Mouse (Mus musculus): Measurements from ENCODE around the gene Gns. TPM values are rescaled to one million over a fixed set of nuclear protein-coding genes. Genes with fewer than 3 reads are reported as not detected.

Gns gene
- polyA plus RNA-seq, 1 experiment from 2014 or later, result 731 TPM

DNA sequence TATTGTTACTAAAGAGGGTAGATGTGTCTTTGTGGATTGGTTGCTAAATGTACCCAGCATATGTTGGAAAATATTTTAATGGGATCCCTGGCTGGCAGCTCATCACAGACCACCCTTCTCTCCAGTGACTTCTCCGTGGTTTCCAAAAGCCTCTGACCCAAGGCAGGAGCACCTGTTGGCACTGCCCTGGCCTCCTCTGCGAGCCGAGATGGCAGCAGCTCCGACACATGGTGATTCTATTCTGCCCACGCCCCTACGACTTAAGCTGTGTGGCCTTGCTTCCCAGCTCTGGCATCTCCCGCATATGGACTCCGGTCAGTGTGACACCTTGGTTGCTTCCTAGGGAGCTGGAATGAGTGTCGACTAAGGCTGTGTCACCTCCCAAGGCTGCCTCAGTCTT is 38.2 kb downstream of the Gns start:
- Histone ChIP-seq H3K79me2 (ENCODE audit: inconsistent target) (no peaks in the 10 kb centered on the region), H3K4me3 (ENCODE audit: inconsistent target) (no peak overlapping the region), H3K36me3 (ENCODE audit: inconsistent target) (no peaks in the 10 kb centered on the region), H3K27ac (no peak overlapping the region)
- 92% methylated on average over 9 of the region's 9 CpGs for WGBS (ENCODE audit: missing documents)

DNA sequence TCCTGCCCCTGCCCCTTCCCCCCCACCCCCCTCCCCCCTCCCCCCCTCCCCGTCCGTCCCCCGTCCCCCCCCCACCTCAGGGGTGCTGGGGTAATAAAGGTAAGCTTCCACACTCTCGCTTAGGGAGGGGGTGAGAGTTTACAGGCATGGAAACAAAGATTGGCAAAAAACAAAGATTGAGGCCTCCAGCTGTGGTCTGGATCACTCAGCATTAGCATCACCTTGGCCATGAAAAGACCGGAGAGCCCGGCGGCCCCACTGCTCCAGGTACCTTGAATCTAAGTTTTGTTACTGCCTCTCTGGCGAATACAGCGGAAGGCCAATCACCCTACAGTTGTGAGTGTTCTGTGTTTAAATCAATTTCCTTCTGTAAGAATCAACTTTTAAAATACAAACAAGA is 39.1 kb downstream of the Gns start:
- Histone ChIP-seq H3K36me3 (ENCODE audit: inconsistent target) (no peaks in the 10 kb centered on the region), H3K27ac (no peak overlapping the region), H3K4me3 (ENCODE audit: inconsistent target) (no peak overlapping the region), H3K79me2 (ENCODE audit: inconsistent target) (no peaks in the 10 kb centered on the region)
- WGBS (ENCODE audit: missing documents), result 97% methylated on average over 6 of the region's 9 CpGs

DNA sequence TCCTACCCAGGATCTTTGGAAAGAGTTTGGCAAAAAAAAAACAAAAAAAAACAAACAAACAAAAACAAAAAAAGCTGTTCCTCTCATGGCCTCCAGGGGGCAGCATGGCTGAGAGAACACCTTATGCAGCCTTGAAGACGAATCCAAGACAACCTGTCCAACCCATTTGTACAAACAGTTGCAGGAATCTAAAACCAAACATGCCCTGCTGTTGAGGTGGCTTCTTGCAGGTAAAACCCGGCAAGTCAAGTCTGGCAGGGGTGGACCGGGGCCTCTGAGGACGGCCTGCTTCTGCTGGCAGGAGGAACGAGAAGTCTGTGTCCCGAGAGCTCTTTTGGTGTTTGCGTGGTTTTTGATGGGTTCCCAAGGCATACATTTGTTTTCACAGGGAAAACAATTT is 44.8 kb downstream of the Gns start:
- Histone ChIP-seq H3K27ac (no peak overlapping the region), H3K4me3 (ENCODE audit: inconsistent target) (no peak overlapping the region), H3K36me3 (ENCODE audit: inconsistent target) (peaks cover 37% of the 10 kb centered on the region), H3K79me2 (ENCODE audit: inconsistent target) (no peaks in the 10 kb centered on the region)
- 64% methylated on average over 7 of the region's 7 CpGs for WGBS (ENCODE audit: missing documents)

DNA sequence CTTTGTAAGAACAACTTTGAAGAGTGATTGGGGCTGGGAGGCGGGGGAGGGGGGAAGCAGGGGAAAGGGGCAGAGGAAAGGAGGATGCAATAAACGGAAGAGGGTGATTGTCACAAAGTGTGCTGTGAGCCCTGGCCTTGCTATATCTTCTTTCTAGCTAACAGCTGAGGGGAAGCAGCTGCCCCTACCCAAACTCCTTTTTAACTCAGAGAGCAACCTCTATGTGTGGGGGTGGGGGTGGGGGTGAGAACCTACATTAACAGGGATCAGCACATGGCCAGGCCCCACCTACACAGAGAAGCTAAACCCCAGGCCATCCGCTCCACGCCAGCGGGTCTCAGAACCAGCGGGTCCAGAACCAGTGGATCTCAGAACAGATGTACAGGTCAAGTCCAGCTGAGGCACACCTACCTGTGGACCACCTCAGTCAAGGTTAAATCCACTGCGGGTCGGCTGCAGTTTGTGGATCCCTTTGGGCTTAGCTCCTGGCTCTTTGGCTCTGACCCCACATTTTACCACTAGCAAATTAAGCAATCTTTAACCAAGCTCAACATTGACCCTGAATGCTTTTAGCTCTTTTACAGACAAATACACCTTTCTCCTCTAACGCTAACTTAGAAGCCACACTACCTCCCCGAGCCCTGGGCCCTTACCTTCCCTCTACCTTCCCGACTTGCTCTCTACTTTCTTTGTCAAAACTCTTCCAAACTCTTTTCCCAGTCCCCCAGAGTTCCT is 47.0 kb downstream of the Gns start:
- WGBS (ENCODE audit: missing documents), result 95% methylated on average over 10 of the region's 11 CpGs
- Histone ChIP-seq H3K4me3 (ENCODE audit: inconsistent target) (no peak overlapping the region), H3K36me3 (ENCODE audit: inconsistent target) (peaks cover 58% of the 10 kb centered on the region), H3K27ac (no peak overlapping the region), H3K79me2 (ENCODE audit: inconsistent target) (peaks cover 14% of the 10 kb centered on the region; the same call in 1 of the 2 replicates)

DNA sequence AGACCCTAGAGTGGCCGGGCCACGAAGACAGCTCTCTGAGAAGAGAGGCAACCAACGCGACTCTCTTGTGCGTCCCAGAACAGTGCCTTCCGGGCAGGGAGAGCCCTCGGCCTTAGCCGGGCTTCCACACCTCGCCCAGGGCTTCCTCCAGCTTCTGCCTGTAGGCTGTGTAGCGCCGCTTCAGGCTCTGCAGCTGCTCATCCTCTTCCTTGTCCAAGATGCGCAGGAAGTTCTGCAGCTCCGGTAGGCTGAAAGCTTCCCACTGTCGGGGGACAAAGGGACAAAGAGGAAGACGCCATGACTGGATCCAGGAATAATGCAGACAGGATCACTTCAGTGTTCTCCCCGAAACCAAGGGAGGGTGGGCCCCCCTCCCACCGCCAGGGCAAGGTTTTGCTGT is 47.9 kb downstream of the Gns start:
- 89% methylated on average over 17 of the region's 17 CpGs for WGBS (ENCODE audit: missing documents)

DNA sequence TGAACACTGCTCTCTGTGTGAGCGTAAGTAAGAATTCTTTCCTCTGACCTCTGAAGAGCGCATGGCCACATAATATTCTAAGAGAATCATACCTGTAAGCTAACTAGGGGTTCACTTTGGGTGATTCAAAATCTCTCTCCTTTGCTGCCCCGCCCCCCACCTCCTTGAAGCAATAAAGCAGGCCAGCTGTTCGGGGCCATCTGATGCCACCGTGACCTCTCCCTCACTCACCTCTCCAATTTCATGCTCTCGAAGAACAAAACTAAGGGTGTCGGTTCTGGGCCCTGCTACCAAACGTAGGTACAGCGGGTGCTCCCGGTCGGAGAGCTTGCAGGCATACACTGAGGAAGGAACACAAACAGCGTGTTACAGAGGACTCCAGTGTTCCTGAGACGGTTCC is 49.2 kb downstream of the Gns start:
- Histone ChIP-seq H3K36me3 (ENCODE audit: inconsistent target) (peaks cover 59% of the 10 kb centered on the region), H3K4me3 (ENCODE audit: inconsistent target) (no peak overlapping the region), H3K79me2 (ENCODE audit: inconsistent target) (peaks cover 37% of the 10 kb centered on the region), H3K27ac (no peak overlapping the region)
- WGBS (ENCODE audit: missing documents), result 94% methylated on average over 10 of the region's 13 CpGs

More for the DNA sequence above, 47.9 kb downstream of the Gns start:
- H3K4me3 ChIP-seq (ENCODE audit: inconsistent target), result no peak overlapping the region
- H3K27ac ChIP-seq, result no peak overlapping the region
- H3K36me3 ChIP-seq (ENCODE audit: inconsistent target), result peaks cover 59% of the 10 kb centered on the region
- peaks cover 24% of the 10 kb centered on the region for H3K79me2 ChIP-seq (ENCODE audit: inconsistent target)

DNA sequence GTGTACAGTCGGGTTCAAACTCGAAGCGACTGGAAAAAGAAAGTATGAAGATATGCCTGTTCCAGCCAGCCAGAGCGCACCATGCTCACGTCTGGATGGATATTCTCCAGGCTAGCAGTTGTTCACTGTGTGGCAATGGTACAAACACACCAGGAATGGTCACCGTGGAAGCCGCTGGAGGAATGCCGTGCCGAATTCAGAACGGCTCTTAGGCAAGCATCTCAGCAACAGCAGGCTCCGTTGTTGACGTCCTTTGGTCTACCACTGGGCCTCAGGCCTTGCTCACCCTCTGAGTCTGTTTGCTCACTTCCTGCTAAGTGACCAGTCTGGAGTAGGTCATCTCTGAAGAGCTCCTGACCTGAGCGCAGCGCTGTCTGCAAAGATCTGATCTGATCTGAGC is 53.9 kb downstream of the Gns start:
- Histone ChIP-seq H3K79me2 (ENCODE audit: inconsistent target) (peaks cover 84% of the 10 kb centered on the region), H3K36me3 (ENCODE audit: inconsistent target) (peaks cover 29% of the 10 kb centered on the region), H3K27ac (no peak overlapping the region), H3K4me3 (ENCODE audit: inconsistent target) (no peak overlapping the region)
- WGBS (ENCODE audit: missing documents), result 97% methylated on average over 14 of the region's 14 CpGs

DNA sequence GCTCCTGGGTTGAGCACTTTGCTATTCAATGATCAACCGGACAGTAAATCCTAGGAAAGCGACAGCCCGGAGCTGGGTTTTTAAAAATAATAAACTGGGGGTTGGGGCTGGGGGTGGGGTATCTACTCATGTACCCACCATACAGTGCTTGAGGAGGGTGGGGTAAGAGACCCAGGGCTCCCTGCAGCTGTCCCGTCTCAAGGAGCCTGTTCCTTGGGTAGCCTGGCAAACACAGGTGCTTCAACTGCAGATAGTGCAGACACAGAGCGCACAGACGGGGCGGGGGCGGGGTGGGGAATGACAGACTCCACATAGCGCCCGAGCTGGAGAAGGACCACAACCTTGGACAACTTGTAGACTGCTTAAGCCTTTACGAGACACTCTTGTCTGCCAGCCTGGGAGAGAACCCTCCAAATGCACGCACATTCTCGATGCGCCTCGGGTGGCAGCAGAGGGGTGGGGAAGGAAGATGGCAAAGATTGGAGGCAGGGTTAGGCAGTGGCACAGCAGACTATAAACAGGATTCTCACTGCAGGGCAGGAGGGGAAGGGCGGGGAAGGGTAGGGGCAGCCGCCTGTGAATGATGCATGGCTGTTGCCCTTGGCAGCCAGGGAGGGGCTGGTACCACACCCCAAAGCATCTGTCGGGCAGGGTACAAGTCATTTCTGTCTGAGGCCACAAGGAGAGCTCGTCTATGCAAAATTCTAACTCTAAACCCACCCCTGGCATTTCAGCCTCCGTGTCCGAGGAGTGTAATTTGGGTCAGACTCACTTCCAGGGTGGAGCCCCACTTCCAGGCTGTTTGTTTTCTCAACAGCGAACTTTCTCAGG is 55.0 kb downstream of the Gns start:
- Histone ChIP-seq H3K79me2 (ENCODE audit: inconsistent target) (peaks cover 94% of the 10 kb centered on the region), H3K27ac (no peak overlapping the region), H3K36me3 (ENCODE audit: inconsistent target) (peaks cover 20% of the 10 kb centered on the region), H3K4me3 (ENCODE audit: inconsistent target) (no peak overlapping the region)
- whole genome bisulfite sequencing (ENCODE audit: missing documents), result 87% methylated on average over 22 of the region's 22 CpGs

DNA sequence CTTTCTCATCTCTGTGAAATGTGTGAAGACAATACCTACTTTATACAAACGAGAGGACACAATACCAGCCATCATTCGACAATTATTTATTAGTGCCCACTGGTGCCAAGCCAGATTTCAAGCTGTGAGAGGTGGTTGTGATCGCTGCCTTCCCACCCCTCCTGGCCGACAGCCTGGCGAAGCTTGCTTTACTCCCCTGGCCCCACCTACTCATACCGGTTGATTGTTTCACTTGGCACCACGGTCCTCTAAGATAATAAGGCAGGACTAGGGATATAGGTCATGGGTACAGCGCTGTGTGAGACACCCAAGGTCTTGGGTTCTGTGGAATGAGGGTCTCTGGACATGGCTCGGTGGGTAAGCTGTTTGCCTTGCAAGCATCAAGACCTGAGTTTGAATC is 56.1 kb downstream of the Gns start:
- no peak overlapping the region for H3K4me3 ChIP-seq (ENCODE audit: inconsistent target)
- peaks cover 9% of the 10 kb centered on the region for H3K36me3 ChIP-seq (ENCODE audit: inconsistent target)
- 92% methylated on average over 9 of the region's 9 CpGs for WGBS (ENCODE audit: missing documents)
- peaks cover 100% of the 10 kb centered on the region for H3K79me2 ChIP-seq (ENCODE audit: inconsistent target)
- no peak overlapping the region for H3K27ac ChIP-seq

DNA sequence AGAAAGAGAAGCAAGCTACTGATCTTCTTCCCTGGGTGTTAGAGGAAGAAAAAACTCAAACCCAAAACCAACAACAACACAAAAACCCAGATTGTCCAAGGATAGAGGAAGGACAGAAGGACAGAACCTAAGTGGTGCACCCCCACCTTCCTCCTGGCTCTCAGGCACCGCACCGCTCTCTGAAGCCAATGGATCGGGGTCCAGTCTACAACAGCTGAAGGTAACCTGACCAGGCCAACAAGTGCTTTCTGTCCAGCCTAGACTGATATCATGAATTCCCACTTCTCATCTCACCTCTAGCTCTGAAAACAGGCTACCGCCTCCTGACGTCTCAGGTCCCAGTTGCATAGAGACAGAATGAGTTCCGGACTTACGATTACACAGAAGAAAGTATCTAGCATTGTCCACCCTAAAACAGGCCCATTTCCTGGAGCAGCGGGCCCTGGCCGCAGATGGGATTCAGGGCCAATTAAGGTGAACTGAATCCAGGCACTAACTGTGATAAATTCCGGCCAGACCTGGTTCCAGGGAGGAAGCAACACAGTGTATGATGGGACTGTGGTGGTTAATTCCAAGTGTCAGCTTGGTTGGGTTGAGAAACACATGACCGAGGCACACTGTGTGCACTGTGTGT is 56.9 kb downstream of the Gns start:
- H3K79me2 ChIP-seq (ENCODE audit: inconsistent target), result peaks cover 100% of the 10 kb centered on the region
- no peak overlapping the region for H3K27ac ChIP-seq
- WGBS (ENCODE audit: missing documents), result 95% methylated on average over 11 of the region's 11 CpGs
- peaks cover 1% of the 10 kb centered on the region; the same call in 1 of the 2 replicates for H3K36me3 ChIP-seq (ENCODE audit: inconsistent target)
- no peak overlapping the region for H3K4me3 ChIP-seq (ENCODE audit: inconsistent target)

DNA sequence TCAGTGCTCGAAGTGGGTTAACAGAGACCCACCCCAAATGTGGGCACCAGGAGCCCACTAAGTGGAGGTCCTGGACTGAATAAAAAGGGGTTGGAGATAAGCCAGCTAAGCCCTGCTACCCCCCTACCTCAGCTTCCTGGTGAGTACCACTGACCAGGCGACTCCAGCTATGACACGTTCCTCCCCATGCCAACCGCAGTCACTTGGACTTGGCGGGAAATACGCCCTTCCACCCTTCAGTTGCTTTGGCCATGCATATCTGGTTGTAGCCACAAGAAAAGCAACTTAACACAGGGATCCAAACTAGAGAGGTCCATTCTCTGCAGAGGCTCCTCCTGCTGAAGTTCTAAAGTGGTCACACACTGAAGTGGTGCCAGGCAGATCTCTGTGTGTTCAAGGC is 57.4 kb downstream of the Gns start:
- 92% methylated on average over 6 of the region's 6 CpGs for WGBS (ENCODE audit: missing documents)
- H3K27ac ChIP-seq, result no peak overlapping the region
- peaks cover 100% of the 10 kb centered on the region for H3K79me2 ChIP-seq (ENCODE audit: inconsistent target)
- no peaks in the 10 kb centered on the region for H3K36me3 ChIP-seq (ENCODE audit: inconsistent target)
- H3K4me3 ChIP-seq (ENCODE audit: inconsistent target), result no peak overlapping the region

DNA sequence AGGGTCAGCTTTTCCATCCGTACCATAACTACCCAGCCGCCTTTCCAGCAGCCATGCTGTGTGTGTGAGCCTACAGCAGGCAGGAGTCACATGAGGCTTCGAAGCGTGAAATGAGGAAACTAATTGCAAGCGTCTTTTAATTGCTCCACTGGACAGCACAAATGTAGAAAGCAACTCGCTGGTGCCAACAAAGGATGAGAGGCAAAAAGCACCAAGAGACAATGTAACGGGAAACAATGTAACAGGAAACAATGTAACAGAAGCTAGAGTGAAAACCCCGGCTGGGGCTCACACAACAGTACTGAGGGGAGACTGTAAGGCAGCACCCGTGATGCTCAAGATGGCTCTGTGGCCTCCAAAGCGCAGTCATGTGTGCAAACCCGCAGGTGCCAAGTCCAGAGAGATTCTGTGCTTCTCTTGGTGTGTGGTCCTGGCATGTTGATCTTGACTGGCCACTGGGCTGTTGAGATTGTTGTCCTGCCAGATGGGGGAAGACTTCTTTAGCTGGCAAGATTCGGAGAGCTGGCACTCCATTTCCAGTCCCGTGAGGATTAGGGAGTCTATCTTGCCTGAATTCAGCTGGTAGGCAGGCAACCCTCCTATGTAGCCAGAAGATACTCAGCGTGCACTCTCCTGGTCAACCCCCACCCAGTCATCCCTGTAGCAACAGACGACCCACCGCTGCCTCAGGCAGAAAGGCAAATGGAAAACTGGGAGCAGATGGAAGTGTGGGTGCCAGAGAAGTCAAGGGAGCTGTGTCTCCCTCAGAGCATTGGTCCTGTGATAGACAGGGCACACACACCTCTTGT is 58.9 kb downstream of the Gns start:
- WGBS (ENCODE audit: missing documents), result 71% methylated on average over 14 of the region's 16 CpGs
- Histone ChIP-seq H3K79me2 (ENCODE audit: inconsistent target) (peaks cover 100% of the 10 kb centered on the region), H3K36me3 (ENCODE audit: inconsistent target) (no peaks in the 10 kb centered on the region), H3K27ac (no peak overlapping the region), H3K4me3 (ENCODE audit: inconsistent target) (no peak overlapping the region)

DNA sequence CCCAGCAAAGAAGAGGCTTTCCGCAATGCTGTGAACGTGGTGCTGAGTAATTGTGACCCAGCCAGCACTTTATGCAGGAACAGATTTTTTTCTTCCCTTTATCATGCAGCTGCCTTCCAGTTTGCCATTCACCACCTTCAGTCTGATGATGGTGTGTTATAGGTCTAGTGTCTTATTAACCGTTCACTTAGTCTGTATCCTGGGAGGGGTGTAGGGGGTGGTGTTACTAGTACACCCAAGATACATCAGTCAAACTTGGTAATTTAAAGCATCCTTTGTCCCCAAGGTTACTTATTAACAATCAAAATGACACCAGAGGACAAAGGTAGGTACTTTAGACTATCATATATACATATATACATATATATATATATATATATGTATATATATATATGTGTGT is 59.6 kb downstream of the Gns start:
- WGBS (ENCODE audit: missing documents), result 91% methylated on average over 3 of the region's 3 CpGs
- Histone ChIP-seq H3K4me3 (ENCODE audit: inconsistent target) (no peak overlapping the region), H3K27ac (no peak overlapping the region), H3K36me3 (ENCODE audit: inconsistent target) (no peaks in the 10 kb centered on the region), H3K79me2 (ENCODE audit: inconsistent target) (peaks cover 97% of the 10 kb centered on the region)

DNA sequence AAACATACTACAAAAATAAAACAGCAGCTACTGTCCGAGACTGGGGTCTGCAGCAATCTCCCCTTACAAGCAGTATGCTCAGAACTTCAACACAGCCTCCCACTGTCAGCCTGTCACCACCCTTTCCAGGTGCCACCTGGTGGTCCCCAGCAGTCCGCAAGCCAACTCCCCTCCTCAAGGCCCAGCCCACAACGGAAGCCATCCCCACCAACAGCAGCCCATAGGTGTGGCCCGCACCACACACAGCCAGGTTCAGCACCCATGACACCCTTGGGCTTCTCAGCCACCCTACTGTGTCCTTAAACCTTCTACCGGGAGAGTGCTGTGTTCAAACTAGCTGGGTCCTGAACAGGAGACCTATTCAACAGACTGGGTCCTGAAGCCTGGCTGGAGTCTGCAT is 60.2 kb downstream of the Gns start:
- Histone ChIP-seq H3K27ac (no peak overlapping the region), H3K79me2 (ENCODE audit: inconsistent target) (peaks cover 97% of the 10 kb centered on the region), H3K36me3 (ENCODE audit: inconsistent target) (no peaks in the 10 kb centered on the region), H3K4me3 (ENCODE audit: inconsistent target) (no peak overlapping the region)
- WGBS (ENCODE audit: missing documents), result 96% methylated on average over 5 of the region's 5 CpGs

All from macrophage (primary cell).